Mouse (Mus musculus) CD4-positive, CD25-positive, alpha-beta regulatory T cell, adult 4 months (primary cell): ENCODE results near the gene Mdn1. TPM values are rescaled to one million over a fixed set of nuclear protein-coding genes. Genes with fewer than 3 reads are reported as not detected.

Experiments used
- ATAC-seq: one replicate; pipeline ENCODE4 v1.8.0; 2017
- polyA plus RNA-seq, 2 experiments: library from polyadenylated mRNA; unstranded; fragments of 100-300 nt; shearing (Covaris generic); gene quantifications; one replicate each; pipeline ENCODE4 v1.2.1; 2017

Gene Mdn1
- polyA plus RNA-seq, 2 experiments from 2014 or later = 41.2 to 48.2 TPM

DNA sequence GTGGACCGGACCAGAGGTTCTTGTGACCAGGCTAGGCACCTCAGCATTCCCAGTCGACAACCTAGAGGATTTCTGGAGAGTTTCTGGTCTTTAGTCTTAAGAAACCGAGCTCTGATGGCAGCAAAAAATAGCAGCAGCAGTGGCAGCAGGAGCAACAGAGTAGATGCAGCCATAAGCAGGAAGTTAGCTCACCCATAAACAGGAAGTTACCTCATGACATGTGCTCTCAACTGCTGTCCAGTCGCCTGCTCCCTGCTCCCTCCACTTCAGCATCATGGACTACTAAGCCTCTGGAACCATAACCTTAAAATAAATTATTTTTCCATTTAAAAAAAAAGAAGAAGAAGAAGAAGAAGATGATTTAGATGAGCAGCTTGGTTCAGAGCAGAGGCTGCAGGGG is 132.1 kb downstream of the Mdn1 start:
- ATAC-seq = no peak

DNA sequence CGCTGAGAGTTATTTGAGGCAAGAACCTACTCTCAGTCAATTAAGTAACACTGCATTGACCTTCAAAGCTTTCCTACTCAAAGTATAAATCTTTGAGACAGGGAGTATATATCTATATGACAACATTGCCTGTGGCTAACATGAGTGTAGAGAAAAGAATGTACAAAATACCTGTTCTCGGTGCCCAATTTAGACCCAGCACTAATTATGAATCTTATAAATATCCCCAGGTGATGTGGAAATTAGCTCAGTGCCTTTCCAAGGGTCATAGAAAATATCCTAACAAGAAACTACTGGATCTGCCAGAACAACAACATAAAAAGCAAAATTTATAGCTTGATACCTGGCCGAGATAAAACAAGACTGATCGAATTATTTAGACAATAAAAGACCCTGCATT is 142.1 kb downstream of the Mdn1 start:
- ATAC-seq = no peak

DNA sequence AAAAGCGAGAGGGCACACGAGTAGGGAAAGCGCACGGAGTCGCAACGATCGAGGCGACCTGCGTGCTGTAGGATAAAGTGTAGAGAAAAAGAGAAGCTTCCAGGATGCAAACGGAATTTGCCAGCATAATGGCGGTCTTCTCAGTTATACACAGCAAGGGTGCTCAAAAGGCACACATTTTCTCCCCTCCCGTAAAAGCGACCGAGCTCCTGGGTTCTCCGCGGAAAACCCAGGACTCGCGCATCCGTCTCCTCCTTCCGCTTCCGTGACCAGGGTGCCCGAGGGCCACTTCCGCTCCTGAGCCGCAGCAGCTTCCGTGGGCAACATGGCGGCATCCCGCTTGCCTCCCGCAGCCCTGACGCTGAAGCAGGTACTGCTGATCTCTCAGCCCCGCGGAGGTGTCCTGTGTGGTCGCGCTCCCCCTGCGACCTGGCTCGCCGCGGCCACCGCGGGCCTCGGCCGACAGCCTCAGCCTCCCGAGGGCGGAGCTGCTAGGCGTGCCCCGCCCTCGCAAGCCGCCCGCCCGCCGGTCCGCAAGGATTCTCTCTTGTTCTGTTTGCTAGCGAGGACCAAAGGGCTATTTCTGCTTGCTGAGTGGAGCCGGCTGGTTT is 143.2 kb downstream of the Mdn1 start, which contains the start of gene Lyrm2:
Gene Lyrm2 (plus strand): TSS at position 288 of the 611 bp plus-strand sequence.
- ATAC-seq = peak; percentile 99

DNA sequence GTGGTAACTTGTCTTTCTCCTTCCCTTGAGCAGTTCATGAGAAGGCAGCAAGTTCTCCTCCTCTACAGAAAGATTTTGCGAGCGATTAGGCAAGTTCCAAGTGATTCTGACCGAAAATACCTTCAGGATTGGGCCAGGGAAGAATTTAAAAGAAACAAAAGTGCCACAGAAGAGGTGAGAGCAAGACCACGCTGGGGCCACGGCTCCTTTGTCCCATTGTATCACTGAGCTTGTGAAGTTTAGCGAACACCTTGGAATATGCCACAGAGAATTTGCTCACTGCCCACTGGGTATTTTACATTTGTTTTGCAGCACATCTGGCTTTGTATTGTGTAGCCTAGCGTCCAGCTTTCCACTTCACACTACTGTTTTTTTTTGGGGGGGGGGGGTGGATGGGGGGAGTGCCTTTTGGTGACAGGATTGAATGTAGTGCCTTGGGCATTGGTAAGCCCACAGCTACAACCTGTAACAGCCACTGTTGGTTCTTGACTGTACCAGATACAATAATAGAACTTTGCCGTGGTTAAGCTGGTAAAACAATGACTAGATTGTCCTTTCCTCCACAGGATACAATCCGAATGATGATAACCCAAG is 143.8 kb downstream of the Mdn1 start:
- no peak for ATAC-seq

DNA sequence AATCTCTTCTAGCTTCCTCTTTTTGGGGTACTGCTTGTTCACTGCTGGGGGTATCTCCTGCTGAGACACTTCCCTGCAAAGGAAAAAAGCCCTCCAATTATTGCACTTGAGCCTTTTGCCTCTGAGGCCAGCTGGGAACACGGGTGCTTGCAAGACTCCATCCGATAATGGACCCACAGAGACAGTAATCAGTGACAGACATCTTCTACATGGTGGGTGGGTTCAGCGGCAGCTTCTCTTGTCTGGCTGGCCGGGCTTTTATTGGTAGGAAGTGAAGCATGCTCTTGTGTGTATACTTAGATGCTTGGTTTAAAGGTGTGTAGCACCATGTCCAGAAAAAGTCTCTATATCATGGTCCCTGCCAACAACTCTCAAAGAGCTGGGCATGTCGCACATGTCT is 160.6 kb downstream of the Mdn1 start:
- no peak for ATAC-seq

DNA sequence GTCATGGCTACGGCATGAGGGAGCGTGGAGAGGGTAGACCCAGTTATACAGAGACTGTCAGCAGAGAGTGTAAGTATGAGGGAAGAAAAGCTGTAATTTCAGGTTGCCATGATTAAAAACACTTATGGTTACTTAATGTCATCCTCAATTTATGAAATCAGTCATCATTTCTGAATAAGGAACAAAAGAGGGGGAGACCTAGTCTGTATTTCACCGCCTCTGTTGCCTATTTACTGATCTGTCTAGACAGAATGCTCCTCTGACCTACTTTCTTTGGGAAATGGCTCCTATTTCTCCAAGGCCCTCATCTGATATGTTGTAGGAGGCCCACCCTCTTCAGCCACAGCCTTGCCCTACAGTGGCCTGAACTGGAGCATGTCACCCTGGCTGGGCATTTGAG is 163.8 kb downstream of the Mdn1 start:
- no peak for ATAC-seq

DNA sequence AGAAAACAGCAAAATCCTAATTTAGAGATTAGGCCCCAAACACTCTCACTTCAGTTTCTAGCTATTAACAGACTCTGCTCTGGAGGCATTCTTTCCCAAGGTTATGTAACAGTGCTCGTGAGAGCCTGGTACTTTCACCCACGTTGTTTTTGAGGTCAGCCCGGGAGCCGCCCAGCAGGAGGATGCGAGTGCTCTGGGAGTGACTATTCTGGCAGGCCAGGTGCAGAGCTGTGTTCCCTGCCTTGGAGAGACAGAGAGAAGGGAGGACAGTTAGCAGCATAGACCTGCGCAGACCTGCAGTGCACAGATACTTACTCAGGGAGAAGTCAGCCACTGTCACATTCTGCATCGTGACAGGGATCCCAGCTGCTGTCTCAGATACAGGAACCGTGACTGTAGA is 167.3 kb downstream of the Mdn1 start:
- no peak for ATAC-seq

Other genes with a start within 250 kb of the Mdn1 start
- gene Gja10, start 54.4 kb upstream of the Mdn1 start, polyA plus RNA-seq = under 1 TPM in 1 of 2 experiments, not detected in 1; 0.33 TPM
- 10 to 100 TPM; 38.5 to 46.1 TPM for gene Casp8ap2, start 41.7 kb upstream of the Mdn1 start, polyA plus RNA-seq
- gene Lyrm2, start 143.1 kb downstream of the Mdn1 start, polyA plus RNA-seq = 10 to 100 TPM; 57.3 to 70.8 TPM